Mouse (Mus musculus): ENCODE measurements around the gene Ets2. TPM values are rescaled to one million over a fixed set of nuclear protein-coding genes. Genes with fewer than 3 reads are reported as not detected.

The Ets2 gene
- polyA plus RNA-seq, 2 experiments from 2014 or later = 4.2 to 4.3 TPM

- no peak for ATAC-seq
Observed at GRCm38 (mm10) chr16:95769996-95770334, 68.1 kb downstream of the Ets2 start.

DNA sequence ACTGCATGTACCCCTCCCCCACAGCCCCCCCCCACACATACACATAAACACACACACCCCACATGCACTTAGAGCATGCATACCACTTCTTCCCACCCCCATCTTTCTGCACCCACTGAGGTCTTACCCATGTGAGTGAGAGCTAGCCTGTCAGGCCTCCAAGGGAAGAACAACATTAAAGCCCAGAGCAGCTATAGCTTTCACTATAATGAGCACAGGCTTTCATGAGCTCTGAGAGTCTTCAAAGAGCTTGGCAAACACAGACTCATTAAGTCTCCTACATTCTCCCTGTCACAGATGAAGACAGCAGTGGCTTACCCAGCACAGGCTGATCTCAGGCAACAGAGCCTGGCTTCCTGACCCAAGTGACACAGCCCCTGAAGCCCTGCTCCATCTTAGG lies 68.5 kb downstream of the Ets2 start:
- ATAC-seq = peak; percentile 10

Other genes starting within 250 kb of the Ets2 start
- not detected for gene Erg, start 115.5 kb upstream of the Ets2 start, polyA plus RNA-seq (2017; shearing (Covaris generic))